Mouse (Mus musculus): ENCODE data around the gene Fgf22.

- no peak for TF ChIP-seq CTCF (IDR thresholded peaks at IDR 0.05; ENCODE audit: extremely low read depth, insufficient read length, insufficient replicate concordance, low read depth, low read length)
- TF ChIP-seq POLR2A (IDR thresholded peaks at IDR 0.05; ENCODE audit: low read depth, low read length), result no peak
Observed at GRCm38 (mm10) chr10:79790861-79791260, 36.0 kb downstream of the Fgf22 start, which contains the start of gene Prss57.

Measured in small intestine, adult 2 months (tissue).